Mouse (Mus musculus) kidney, postnatal 25 days (tissue): ENCODE measurements at regions not wholly inside any gene's neighbourhood (a gene's known extent, or its start where the extent isn't known, plus 50 kb on each side); places are given as distances from the start of the nearest gene placed in this dataset.
A peak's percentile ranks its signal among the peaks of the same experiment; 100 is the strongest.

Source experiments
- DNase-seq, 2 experiments: peaks; one replicate each; pipeline ENCODE4 v3.0.0; 2021; ENCODE audit warnings: mixed read lengths in 2 of 2

GRCm38 (mm10) chr4:119018573-119018972 lies 57.2 kb downstream of the Lao1 start:
- no peak for DNase-seq

DNA sequence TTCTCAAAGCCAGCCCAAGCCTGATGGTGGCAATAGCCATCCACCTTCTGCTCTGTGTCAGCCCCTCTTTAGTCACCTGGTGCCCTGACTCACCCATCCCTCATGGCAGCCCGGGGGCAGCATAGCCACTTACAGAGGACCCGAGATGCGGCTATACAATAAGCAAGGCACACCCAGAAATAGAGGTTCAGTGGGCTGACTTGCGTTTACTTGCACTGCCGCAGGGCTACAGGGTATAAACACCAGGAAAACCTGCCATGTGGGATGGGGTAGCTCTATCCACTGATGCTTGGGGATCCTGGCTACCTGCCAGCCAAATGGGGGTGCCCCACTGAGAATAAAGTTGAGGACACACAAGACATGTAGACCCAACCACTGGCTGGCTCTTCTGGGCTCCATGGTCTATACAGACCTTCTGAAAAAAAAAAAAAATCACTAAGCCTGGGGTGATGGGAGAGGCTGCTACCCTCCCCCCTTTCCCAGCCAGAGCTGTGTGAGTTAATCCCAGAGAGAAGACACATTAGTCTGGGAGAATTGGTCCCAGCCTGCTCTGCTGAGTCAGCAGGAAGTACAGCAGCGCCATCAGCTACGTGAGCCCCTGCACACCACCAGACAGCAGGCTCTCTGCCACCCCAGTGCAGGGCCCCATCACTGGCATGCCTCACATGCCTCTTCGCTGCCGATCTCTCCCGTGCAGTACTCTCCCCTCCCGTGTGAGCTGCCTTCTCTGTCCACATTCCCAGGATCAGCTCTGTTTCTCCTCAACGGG lies 57.8 kb downstream of the Lao1 start:
- DNase-seq, result no peak

DNA sequence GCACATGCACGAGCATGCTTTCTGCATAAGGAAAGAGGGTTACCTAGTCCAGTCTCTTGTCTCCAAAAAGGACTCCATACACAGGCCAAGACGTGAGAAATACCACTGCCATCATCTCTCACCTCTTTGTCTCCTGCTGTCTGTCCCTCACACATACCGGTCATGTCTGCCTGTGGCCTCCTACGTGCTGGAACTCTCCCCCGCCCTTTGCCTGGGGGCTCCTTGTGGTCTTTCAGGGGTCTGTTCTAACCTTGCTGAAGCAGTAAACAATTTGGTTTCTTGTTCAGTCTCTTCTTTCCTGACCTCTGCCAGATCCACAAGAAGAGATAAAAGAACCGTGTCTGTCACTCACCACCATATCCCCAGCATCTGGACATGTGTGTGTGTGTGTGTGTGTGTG lies 61.0 kb downstream of the Lao1 start:
- DNase-seq, result no peak

DNA sequence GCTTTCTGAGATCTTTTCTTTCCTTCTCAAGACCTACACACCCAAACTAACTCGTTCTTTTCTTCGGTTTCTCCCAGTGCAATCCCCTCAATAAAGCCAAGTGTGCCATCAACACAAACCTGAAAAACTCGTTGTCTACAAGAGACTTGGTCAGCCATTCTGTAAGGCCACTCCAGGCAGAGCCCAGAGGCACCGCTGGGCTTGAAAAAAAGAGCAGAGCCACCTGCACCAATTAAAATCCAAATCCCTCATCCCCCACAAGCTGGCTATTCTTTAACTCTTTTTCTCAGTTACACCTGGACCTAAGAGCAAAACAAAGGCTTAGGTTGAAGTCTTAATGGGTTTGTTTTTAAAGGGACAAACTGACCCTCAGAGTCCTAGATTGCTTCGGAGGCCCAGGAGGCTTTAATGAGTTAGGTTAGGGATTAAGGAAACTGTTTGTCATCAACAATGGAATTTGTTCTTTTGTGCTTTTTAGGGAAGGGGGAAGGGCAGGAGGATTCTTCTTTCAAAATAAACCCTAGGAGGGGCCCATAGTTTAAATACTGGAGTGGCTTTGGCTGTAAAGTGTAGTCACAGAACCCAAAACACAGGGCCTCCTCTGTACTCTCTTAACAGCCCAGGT lies 65.0 kb downstream of the Lao1 start:
- no peak for DNase-seq

- peak in 1 of 2 experiments; percentile 22 for DNase-seq
These were observed 66.9 kb downstream of the Lao1 start for GRCm38 (mm10) chr4:119028208-119028821.

GRCm38 (mm10) chr4:119029091-119029490 lies 67.7 kb downstream of the Lao1 start:
- no peak for DNase-seq

DNA sequence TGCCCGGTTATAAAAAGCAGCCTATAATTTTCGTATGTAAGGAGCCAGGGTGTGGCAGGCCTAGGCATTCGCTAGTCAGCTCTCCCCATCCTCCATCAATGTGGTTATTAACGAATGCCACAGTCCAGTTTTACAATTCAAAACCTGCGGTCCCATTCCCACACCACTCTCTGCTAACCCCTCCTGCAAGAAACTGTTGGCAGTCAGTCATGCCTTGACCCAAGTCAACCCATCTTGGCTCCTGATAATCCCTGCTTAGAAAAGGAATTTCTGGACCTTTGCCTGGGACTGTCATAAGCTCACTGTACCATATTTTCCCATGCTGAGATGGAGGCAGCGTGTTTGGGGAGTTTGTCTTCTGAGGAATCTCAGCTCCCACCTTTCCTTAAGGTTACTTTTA lies 68.4 kb downstream of the Lao1 start:
- no peak for DNase-seq

GRCm38 (mm10) chr4:119030865-119031264 lies 69.5 kb downstream of the Lao1 start:
- DNase-seq, result peak in 1 of 2 experiments; percentile 30

DNA sequence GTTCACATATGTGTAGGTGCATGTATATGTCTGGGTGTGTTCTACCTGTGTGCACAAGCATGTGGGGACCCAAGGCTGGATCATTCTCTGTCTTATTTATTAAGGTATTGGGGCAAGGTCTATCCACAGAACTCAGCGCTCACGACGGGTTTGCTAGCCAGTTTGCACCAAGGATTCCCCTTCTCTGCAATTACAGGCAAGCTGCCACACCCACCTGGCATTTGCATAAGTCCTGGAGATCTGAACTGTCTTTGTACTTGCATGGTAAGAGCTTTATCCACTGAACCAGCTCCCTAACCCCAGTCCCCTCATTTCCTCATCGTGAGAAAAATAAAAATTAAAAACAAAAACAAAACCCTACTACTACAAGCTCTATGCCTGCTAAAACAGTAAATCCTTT lies 71.6 kb downstream of the Lao1 start:
- DNase-seq, result peak in 1 of 2 experiments; percentile 24

- no peak for DNase-seq
These were observed 71.9 kb upstream of the Slc2a1 start for GRCm38 (mm10) chr4:119036582-119036981.

GRCm38 (mm10) chr4:119040041-119040440 lies 68.5 kb upstream of the Slc2a1 start:
- peak in 1 of 2 experiments; percentile 18 for DNase-seq

DNA sequence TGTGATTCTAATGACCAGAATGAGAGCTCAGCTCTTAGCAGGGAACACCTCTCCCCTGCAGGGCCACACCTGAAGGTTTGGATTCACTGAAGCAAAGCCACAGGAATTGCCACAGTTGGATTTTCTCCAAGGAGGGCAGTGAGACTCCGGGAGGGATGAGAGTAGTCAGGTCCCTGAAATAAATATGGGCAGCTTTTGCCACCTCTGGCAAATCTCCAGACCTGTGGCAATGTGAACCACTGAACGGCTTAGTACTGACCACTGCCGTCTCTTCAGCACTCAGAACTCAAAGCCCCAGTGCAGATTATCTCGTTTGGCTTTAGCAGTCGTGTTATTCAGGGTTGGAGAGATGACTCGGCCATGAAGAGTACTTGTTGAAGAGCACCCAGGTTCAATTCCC lies 66.9 kb upstream of the Slc2a1 start:
- DNase-seq, result peak; percentile 49 to 62

DNA sequence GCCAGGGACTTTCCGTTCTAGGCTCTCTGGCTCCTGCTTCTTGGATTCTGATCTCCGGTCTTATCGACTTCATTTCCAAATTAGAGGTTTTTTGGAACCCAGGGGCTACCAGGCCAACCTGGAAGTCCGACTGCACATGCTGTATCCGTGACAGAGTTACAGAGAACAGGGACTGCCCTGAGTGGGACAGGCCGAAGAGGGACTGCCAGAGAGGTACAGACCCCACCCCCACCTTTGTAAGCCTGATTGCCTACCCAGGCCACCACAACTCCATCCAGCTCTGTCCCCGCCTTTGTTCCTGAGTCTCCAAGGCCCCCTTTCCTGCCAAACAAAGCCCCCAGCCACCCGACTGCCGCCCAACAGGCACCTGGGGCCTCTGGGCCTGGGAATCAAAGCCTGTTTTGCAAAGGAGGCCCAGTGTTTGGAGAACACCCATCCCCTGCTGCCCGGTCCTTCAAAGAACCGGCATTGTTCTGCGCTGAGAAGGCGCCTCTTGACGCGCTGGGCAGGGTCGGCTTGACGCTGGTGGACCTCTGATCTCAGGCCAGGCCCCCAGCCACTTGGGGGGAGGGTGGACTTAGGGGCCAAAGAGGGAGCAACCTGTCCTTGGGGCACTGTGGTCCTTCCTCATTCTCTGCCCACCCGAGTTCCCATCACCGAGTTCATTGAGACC lies 64.4 kb upstream of the Slc2a1 start:
- DNase-seq, result no peak

DNA sequence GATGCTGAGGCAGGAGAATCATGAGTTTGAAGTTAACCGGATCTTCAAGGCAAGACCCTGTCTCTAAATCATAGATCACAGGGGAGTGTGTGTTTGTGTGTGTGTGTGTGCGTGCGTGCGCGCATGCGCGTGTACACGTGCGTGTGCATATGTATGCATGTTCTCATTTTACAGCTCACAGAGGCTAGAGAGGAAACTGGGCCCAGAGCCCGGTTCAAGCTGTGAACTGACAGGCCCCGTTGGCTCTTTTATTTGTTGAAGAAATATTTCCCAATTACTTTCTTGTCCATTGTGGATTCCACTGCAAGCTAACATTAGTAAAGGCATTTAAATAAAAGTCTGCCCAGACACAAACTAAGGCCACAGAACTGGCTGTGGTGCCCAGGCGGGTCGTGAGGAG lies 63.7 kb upstream of the Slc2a1 start:
- DNase-seq, result no peak

DNA sequence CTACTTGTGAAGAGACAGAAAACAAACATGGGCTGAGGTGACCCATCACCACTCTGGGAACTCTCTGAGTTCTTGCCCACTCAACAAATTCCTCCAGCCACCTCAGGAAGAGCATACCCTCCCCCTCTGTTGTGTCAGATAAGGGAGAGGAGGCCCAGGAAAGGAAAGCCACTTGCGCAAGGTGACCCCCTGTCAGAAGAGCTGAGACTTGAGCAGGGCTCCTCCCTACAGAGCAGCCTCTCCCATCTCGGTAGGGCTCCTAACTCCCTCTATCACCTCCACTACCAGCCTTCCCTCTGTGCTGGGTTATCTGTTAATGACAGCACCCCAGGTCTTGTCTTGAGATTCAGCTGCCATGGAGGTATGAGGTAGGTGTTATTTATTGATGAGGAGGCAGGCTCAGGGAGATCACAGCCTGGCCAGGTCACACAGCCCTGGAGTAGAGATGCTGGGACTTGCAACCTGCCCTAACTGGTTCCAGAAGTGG lies 57.6 kb upstream of the Slc2a1 start:
- DNase-seq, result peak in 1 of 2 experiments; percentile 17

GRCm38 (mm10) chr4:119052537-119052936 lies 56.0 kb upstream of the Slc2a1 start:
- DNase-seq, result no peak

- DNase-seq, result no peak
These were observed 55.3 kb upstream of the Slc2a1 start for GRCm38 (mm10) chr4:119053241-119053640.

- no peak for DNase-seq
These were observed 54.8 kb upstream of the Slc2a1 start for GRCm38 (mm10) chr4:119053680-119054079.

- DNase-seq, result peak in 1 of 2 experiments; percentile 10
These were observed 54.4 kb upstream of the Slc2a1 start for GRCm38 (mm10) chr4:119054129-119054528.

DNA sequence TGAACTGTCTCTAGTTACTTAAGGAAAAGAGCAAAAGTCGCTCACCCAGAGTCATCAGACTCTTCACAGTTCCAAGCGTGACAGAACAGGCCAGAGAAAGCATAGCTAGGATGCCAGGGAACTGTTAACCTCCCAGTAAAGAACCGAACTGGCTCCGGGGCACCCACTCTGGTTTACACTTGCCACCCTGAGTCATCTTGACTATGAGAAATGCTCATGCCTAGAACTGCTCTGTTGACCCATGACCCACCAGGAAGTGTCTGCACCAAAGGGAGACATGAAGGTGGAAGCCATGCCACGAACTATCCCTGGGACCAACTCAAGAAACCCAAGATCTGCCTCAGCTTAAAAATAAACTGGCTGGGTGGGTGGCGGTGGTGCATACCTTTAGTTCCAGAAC lies 51.3 kb upstream of the Slc2a1 start:
- no peak for DNase-seq

- peak; percentile 74 to 85 for DNase-seq
These were observed 50.7 kb upstream of the Slc2a1 start for GRCm38 (mm10) chr4:119057826-119058225.
